Mouse (Mus musculus) ES-E14 (cell line): ENCODE measurements around the gene Dgkb.

ENCODE experiments used
- MAFK ChIP-seq: IDR thresholded peaks from 2 replicates; pipeline ENCODE4 v1.6.1; 2014; ENCODE audit warnings: mild to moderate bottlenecking, low read depth, low read length, inconsistent platforms; ENCODE audit not compliant: insufficient read depth
- ZNF384 ChIP-seq: IDR thresholded peaks from 2 replicates; pipeline ENCODE4 v1.6.1; 2012; ENCODE audit warnings: low read depth, low read length, inconsistent platforms

GRCm38 (mm10) chr12:38468605-38469004, 651.1 kb downstream of the Dgkb start:
- TF ChIP-seq MAFK (no peak), ZNF384 (no peak)
